Mouse (Mus musculus) embryonic fibroblast, embryonic 13.5 days (primary cell): ENCODE data around the gene Syde2.

Source experiments
- CTCF ChIP-seq: IDR thresholded peaks from 2 replicates; pipeline ENCODE4 v1.5.1; 2011; ENCODE audit warnings: mild to moderate bottlenecking, control low read depth, low read length, moderate library complexity, borderline replicate concordance; ENCODE audit not compliant: insufficient read depth
- POLR2A ChIP-seq: IDR thresholded peaks from 2 replicates; pipeline ENCODE4 v1.6.1; 2011; ENCODE audit warnings: low read depth, mild to moderate bottlenecking, control low read depth, low read length, moderate library complexity

DNA sequence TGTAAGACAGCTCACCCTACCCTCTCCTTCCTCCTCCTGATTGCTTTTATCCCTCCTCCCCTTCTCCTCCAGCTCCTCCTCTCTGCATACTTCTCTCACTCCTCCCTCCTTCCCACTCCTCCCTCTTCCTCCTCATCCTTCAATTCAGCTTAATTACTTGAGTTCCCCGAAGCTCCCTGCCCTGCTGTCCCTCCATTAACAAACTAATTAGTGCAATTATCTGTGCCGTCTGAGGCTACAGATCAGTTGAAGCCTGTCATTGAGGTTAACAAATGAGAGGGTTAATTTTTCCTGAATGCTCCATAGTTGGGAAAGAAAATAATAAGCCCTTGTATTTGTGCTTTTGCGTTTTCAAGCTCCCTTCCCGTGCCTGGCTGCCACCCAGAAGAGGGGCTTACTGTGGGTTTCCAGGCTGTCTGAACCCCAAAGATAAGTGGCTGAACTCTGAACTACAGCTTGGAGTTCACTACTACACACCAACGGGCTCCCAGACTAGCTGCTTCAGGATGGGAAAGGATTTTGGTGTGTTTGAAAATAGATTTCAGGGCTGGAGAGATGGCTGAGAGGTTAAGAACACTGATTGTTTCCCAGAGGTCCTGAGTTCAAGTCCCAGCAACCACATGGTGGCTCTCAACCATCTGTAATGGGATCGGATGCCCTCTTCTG lies 40.0 kb upstream of the Syde2 start:
- TF ChIP-seq CTCF (no peak), POLR2A (no peak)
